Mouse (Mus musculus): ENCODE measurements at regions not wholly inside any gene's neighbourhood (a gene's known extent, or its start where the extent isn't known, plus 50 kb on each side); places are given as distances from the start of the nearest gene placed in this dataset.

GRCm38 (mm10) chr6:49745301-49745700, 77.2 kb upstream of the Npy start:
- TF ChIP-seq CHD2 (IDR thresholded peaks at IDR 0.05; ENCODE audit: low read depth, low read length), result no peak
- TF ChIP-seq ZC3H11A (IDR thresholded peaks at IDR 0.05; ENCODE audit: borderline replicate concordance, low read depth, low read length), result no peak
